Mouse (Mus musculus): ENCODE data around the gene Oas1e.

DNA sequence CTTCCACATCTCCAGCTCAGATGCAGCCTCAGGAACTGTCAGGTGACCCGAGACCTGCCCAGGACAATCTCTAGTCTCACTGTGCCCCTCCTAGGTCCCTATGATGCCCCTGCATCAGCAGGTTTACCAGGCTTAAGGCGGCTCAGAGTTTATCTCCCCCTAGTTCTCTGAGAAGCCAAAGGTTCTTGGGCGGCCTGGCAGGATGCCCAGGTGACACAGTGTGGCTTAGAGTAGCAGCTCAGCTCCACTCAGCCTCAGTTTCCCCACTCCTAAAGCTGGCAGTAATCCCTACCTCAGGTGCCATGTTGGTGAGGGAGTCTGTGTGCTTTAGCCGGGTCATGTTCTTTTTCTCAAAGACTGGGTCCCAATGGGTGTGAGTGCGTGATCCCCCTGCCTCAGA is 18.5 kb downstream of the Oas1e start:
- TF ChIP-seq CTCF (IDR thresholded peaks at IDR 0.05; ENCODE audit: low read depth, low read length) (no peak), POLR2A (IDR thresholded peaks at IDR 0.05; ENCODE audit: borderline replicate concordance, low read depth, low read length) (no peak)
